Comparison of ENCODE assay signal across 11 mouse cellular contexts in the genomic region with DNA sequence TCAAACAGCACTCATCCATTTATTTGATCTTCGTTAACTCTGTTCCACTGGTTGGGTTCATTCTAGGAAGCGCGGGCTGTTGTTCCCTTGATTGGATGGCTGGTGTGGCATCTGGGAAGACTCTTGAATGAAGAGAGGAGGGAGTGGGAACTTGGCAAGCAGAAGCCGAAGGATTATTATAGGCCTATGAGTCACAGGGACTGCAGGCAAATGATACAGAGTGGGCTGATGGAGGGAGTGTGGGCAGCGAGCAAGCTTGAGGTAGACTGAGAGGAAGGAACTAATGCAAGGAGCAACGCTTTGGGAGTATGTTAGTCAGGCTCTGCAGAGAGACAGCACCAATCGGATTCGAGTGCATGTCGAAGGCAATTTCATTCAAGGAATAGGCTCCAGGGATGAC.
DNase-seq lines count a peak whose midpoint lies in the region; ATAC-seq and TF ChIP-seq lines count a peak whose summit lies in the region.
"Had no signal": no experiment of that assay in that cellular context is flagged by ENCODE, and none has a peak within 500 bp of the region (broad histone marks: within the 10 kb centered on the region; RNA-seq: fewer than 3 reads in every experiment).

No protein-coding gene starts in this region.

- no peaks in the 10 kb centered on the region for H3K36me3 ChIP-seq in heart, embryonic 13.5 days
- H3K36me3 ChIP-seq: liver, embryonic 13.5 days had no signal

- no peak for TF ChIP-seq CTCF in left cerebral cortex, adult 2 months (IDR thresholded peaks at IDR 0.05)

- peak overlapping the region; percentile 45 for H3K27ac ChIP-seq in heart, embryonic 13.5 days (replicated peaks)
- H3K27ac ChIP-seq in left cerebral cortex, adult 2 months: no peak overlapping the region; the same call in 1 of the 2 replicates
- H3K27ac ChIP-seq: liver, embryonic 13.5 days had no signal

- peaks cover 30% of the 10 kb centered on the region for H3K4me1 ChIP-seq in heart, embryonic 13.5 days
- H3K4me1 ChIP-seq: liver, embryonic 13.5 days had no signal

- H3K9ac ChIP-seq in heart, embryonic 13.5 days: no peak overlapping the region
- H3K9ac ChIP-seq: liver, embryonic 13.5 days had no signal

- no peaks in the 10 kb centered on the region for H3K9me3 ChIP-seq in heart, embryonic 13.5 days
- H3K9me3 ChIP-seq: liver, embryonic 13.5 days had no signal

- DNase-seq in 3T3-L1 (ENCODE audit: low read depth, low spot score) (peak; percentile 81), NIH3T3 (ENCODE audit: low read depth) (peak; percentile 56)
- peak; percentile 66 for DNase-seq in left cerebral cortex, adult 2 months (ENCODE audit: extremely low spot score in 1 of 2, low spot score in 2 of 2)
- no peak for DNase-seq in kidney, postnatal 14 days
- no peak for DNase-seq in cerebellum, adult 9-11 months
- no peak for DNase-seq in urinary bladder, postnatal 10 days (ENCODE audit: low spot score)
- DNase-seq: gastrocnemius, postnatal 14 days; kidney, adult 2 months; liver, embryonic 13.5 days had no signal

- intact Hi-C loops in left cerebral cortex, adult 2 months (cut with DNase I): loop anchor here (1.0 to 5.0 kb wide), 5 partner anchors 30 to 353 kb away; no protein-coding TSS in a partner anchor

- H3K27me3 ChIP-seq in heart, embryonic 13.5 days (replicated peaks): no peaks in the 10 kb centered on the region
- H3K27me3 ChIP-seq: liver, embryonic 13.5 days had no signal

- WGBS in heart, embryonic 13.5 days: 45% methylated on average over 9 of the region's 9 CpGs

- no peak for ATAC-seq in heart, embryonic 13.5 days (ENCODE audit: extremely low read depth, insufficient number of reproducible peaks, low FRiP score, low TSS enrichment)
- ATAC-seq in megakaryocyte-erythroid progenitor cell, adult 5-6 weeks (replicated peaks; ENCODE audit: low FRiP score, low TSS enrichment, poor library complexity, severe bottlenecking): no peak

- no peak overlapping the region for H3K4me3 ChIP-seq in heart, embryonic 13.5 days
- H3K4me3 ChIP-seq in left cerebral cortex, adult 2 months: no peak overlapping the region
- H3K4me3 ChIP-seq: liver, embryonic 13.5 days had no signal

- peak overlapping the region; percentile 30; the same call in 1 of the 2 replicates for H3K4me2 ChIP-seq in heart, embryonic 13.5 days
- H3K4me2 ChIP-seq: liver, embryonic 13.5 days had no signal

Comparison
In these comparisons a context has a peak if more than half of its experiments do, and no peak if none do; other contexts are left out.
1. DNase-seq: peak in 3T3-L1 (single experiment), NIH3T3 (single experiment) and left cerebral cortex, adult 2 months (2 of 2); none in kidney, postnatal 14 days (single experiment), cerebellum, adult 9-11 months (single experiment) and urinary bladder, postnatal 10 days (single experiment).